ENCODE assay signal across 26 mouse cellular contexts in the genomic region with DNA sequence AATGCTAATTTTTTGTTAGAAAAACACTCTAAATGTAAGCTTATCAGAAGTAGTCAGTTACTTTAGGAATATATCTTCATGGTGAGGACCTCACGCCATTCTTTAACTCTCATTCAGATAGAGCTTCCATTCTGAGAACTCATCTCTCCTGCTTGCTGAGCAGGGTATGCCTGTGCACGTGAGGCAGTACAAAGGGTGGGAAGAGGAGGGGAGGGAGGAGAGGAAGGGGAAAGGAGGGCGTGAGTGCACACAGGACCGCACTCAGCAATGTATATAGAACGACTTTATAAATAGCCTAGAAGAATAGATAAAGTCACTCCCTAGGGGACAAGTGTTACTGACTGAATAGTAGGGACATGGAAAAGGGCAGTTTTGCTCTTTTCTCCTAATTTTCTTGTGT. TPM values are rescaled to one million over a fixed set of nuclear protein-coding genes. Genes with fewer than 3 reads are reported as not detected.
DNase-seq lines count a peak whose midpoint lies in the region; ATAC-seq and TF ChIP-seq lines count a peak whose summit lies in the region.
"Had no signal": no experiment of that assay in that cellular context is flagged by ENCODE, and none has a peak within 500 bp of the region (broad histone marks: within the 10 kb centered on the region; RNA-seq: fewer than 3 reads in every experiment).

No protein-coding gene starts in this region.

- no peaks in the 10 kb centered on the region for H3K9me3 ChIP-seq in heart, embryonic 10.5 days
- H3K9me3 ChIP-seq in heart, embryonic 14.5 days (ENCODE audit: control insufficient read depth, low read length) = no peaks in the 10 kb centered on the region
- no peaks in the 10 kb centered on the region for H3K9me3 ChIP-seq in heart, embryonic 12.5 days (replicated peaks)
- no peaks in the 10 kb centered on the region for H3K9me3 ChIP-seq in midbrain, embryonic 12.5 days
- H3K9me3 ChIP-seq in midbrain, embryonic 10.5 days (replicated peaks) = no peaks in the 10 kb centered on the region
- H3K9me3 ChIP-seq in midbrain, postnatal 0 days (ENCODE audit: low read length) = no peaks in the 10 kb centered on the region
- no peaks in the 10 kb centered on the region for H3K9me3 ChIP-seq in midbrain, embryonic 14.5 days (ENCODE audit: control insufficient read depth, low read length)
- H3K9me3 ChIP-seq: forebrain, embryonic 10.5 days; forebrain, embryonic 15.5 days; G1E; hindbrain, embryonic 10.5 days; hindbrain, embryonic 13.5 days; intestine, embryonic 15.5 days had no signal

- no peak for TF ChIP-seq CTCF in midbrain, postnatal 0 days (IDR thresholded peaks at IDR 0.05)

- H3K27ac ChIP-seq in heart, embryonic 10.5 days = 0 out of 2 replicates have a peak overlapping the region, but pooled peaks have one; percentile 29
- no peak overlapping the region for H3K27ac ChIP-seq in heart, embryonic 14.5 days (replicated peaks in 1 of 2; ENCODE audit: control insufficient read depth in 1 of 2, insufficient read depth in 1 of 2, low read depth in 2 of 2, low read length in 2 of 2)
- no peak overlapping the region for H3K27ac ChIP-seq in heart, embryonic 12.5 days (ENCODE audit: poor library complexity, severe bottlenecking)
- H3K27ac ChIP-seq in midbrain, embryonic 12.5 days (replicated peaks) = no peak overlapping the region
- H3K27ac ChIP-seq in midbrain, embryonic 10.5 days (replicated peaks) = no peak overlapping the region
- H3K27ac ChIP-seq in midbrain, postnatal 0 days (ENCODE audit: low read depth, low read length) = no peak overlapping the region
- H3K27ac ChIP-seq in midbrain, embryonic 14.5 days (replicated peaks; ENCODE audit: low read depth, low read length) = no peak overlapping the region
- H3K27ac ChIP-seq: forebrain, embryonic 10.5 days; forebrain, embryonic 15.5 days; hindbrain, embryonic 10.5 days; hindbrain, embryonic 13.5 days; intestine, embryonic 15.5 days had no signal

- intact Hi-C loops in heart, postnatal 10 days (cut with DNase I) = no loop called here

- peaks cover 34% of the 10 kb centered on the region for H3K4me1 ChIP-seq in heart, embryonic 10.5 days
- peaks cover 7 to 29% of the 10 kb centered on the region in 2 experiments for H3K4me1 ChIP-seq in heart, embryonic 14.5 days (ENCODE audit: control insufficient read depth in 2 of 2, insufficient read depth in 2 of 2, low read length in 2 of 2)
- H3K4me1 ChIP-seq in heart, embryonic 12.5 days (replicated peaks) = peaks cover 34% of the 10 kb centered on the region
- peaks cover 16% of the 10 kb centered on the region; the same call in 1 of the 2 replicates for H3K4me1 ChIP-seq in midbrain, embryonic 12.5 days
- H3K4me1 ChIP-seq in midbrain, embryonic 10.5 days = peaks cover 44% of the 10 kb centered on the region
- H3K4me1 ChIP-seq in midbrain, postnatal 0 days (ENCODE audit: insufficient read depth, low read length) = no peaks in the 10 kb centered on the region
- H3K4me1 ChIP-seq in midbrain, embryonic 14.5 days (ENCODE audit: control insufficient read depth, insufficient read depth, low read length) = 0 out of 2 replicates have a peak, but pooled peaks cover 14% of the 10 kb centered on the region
- H3K4me1 ChIP-seq: forebrain, embryonic 15.5 days; intestine, embryonic 15.5 days had no signal

- H3K36me3 ChIP-seq in heart, embryonic 10.5 days = 0 out of 2 replicates have a peak, but pooled peaks cover 5% of the 10 kb centered on the region
- no peaks in the 10 kb centered on the region for H3K36me3 ChIP-seq in heart, embryonic 14.5 days (ENCODE audit: control insufficient read depth, insufficient read depth, low read length)
- H3K36me3 ChIP-seq in heart, embryonic 12.5 days = no peaks in the 10 kb centered on the region
- H3K36me3 ChIP-seq in midbrain, embryonic 12.5 days = no peaks in the 10 kb centered on the region
- peaks cover 18% of the 10 kb centered on the region for H3K36me3 ChIP-seq in midbrain, embryonic 10.5 days
- H3K36me3 ChIP-seq in midbrain, postnatal 0 days (ENCODE audit: insufficient read depth, low read length) = no peaks in the 10 kb centered on the region
- H3K36me3 ChIP-seq in midbrain, embryonic 14.5 days (ENCODE audit: control insufficient read depth, insufficient read depth, low read length) = no peaks in the 10 kb centered on the region
- H3K36me3 ChIP-seq: forebrain, embryonic 15.5 days; hindbrain, embryonic 10.5 days; hindbrain, embryonic 13.5 days; intestine, embryonic 15.5 days had no signal

- H3K4me3 ChIP-seq in heart, embryonic 10.5 days = no peak overlapping the region
- H3K4me3 ChIP-seq in heart, embryonic 14.5 days (ENCODE audit: control insufficient read depth in 1 of 2, insufficient read depth in 1 of 2, low read depth in 1 of 2, low read length in 2 of 2) = no peak overlapping the region
- no peak overlapping the region for H3K4me3 ChIP-seq in heart, embryonic 12.5 days
- no peak overlapping the region for H3K4me3 ChIP-seq in midbrain, embryonic 12.5 days
- H3K4me3 ChIP-seq in midbrain, embryonic 10.5 days = no peak overlapping the region
- no peak overlapping the region for H3K4me3 ChIP-seq in midbrain, postnatal 0 days (ENCODE audit: low read depth, low read length)
- H3K4me3 ChIP-seq in midbrain, embryonic 14.5 days (replicated peaks; ENCODE audit: low read depth, low read length) = no peak overlapping the region
- H3K4me3 ChIP-seq: forebrain, embryonic 10.5 days; forebrain, embryonic 15.5 days; hindbrain, embryonic 10.5 days; hindbrain, embryonic 13.5 days; intestine, embryonic 15.5 days had no signal

- H3K27me3 ChIP-seq in heart, embryonic 10.5 days (ENCODE audit: insufficient read depth, poor library complexity, severe bottlenecking) = no peaks in the 10 kb centered on the region
- no peaks in the 10 kb centered on the region for H3K27me3 ChIP-seq in heart, embryonic 14.5 days (ENCODE audit: control insufficient read depth, insufficient read depth, low read length)
- H3K27me3 ChIP-seq in heart, embryonic 12.5 days (replicated peaks) = no peaks in the 10 kb centered on the region
- H3K27me3 ChIP-seq in midbrain, embryonic 12.5 days = no peaks in the 10 kb centered on the region
- H3K27me3 ChIP-seq in midbrain, embryonic 10.5 days (ENCODE audit: low read depth, poor library complexity, severe bottlenecking) = no peaks in the 10 kb centered on the region
- H3K27me3 ChIP-seq in midbrain, postnatal 0 days (ENCODE audit: insufficient read depth, low read length) = no peaks in the 10 kb centered on the region
- H3K27me3 ChIP-seq in midbrain, embryonic 14.5 days (ENCODE audit: control insufficient read depth, insufficient read depth, low read length) = no peaks in the 10 kb centered on the region
- H3K27me3 ChIP-seq: CH12.LX; forebrain, embryonic 15.5 days; hindbrain, embryonic 13.5 days; intestine, embryonic 15.5 days; Patski had no signal

- H3K4me2 ChIP-seq in heart, embryonic 14.5 days (ENCODE audit: low read length) = peak overlapping the region; percentile 36
- no peak overlapping the region for H3K4me2 ChIP-seq in heart, embryonic 12.5 days
- no peak overlapping the region for H3K4me2 ChIP-seq in midbrain, embryonic 12.5 days (replicated peaks)
- H3K4me2 ChIP-seq in midbrain, postnatal 0 days (ENCODE audit: low read depth, low read length, poor library complexity, severe bottlenecking) = no peak overlapping the region
- H3K4me2 ChIP-seq in midbrain, embryonic 14.5 days (ENCODE audit: low read length) = no peak overlapping the region
- H3K4me2 ChIP-seq: forebrain, embryonic 15.5 days; hindbrain, embryonic 13.5 days; intestine, embryonic 15.5 days had no signal

- WGBS in heart, embryonic 10.5 days = 16% methylated on average over 5 of the region's 5 CpGs
- 7% methylated on average over 5 of the region's 5 CpGs for WGBS in heart, embryonic 14.5 days
- WGBS in heart, embryonic 12.5 days = 7% methylated on average over 5 of the region's 5 CpGs
- 20% methylated on average over 5 of the region's 5 CpGs for WGBS in midbrain, embryonic 12.5 days
- 37% methylated on average over 5 of the region's 5 CpGs for WGBS in midbrain, embryonic 10.5 days
- WGBS in midbrain, postnatal 0 days = 22% methylated on average over 5 of the region's 5 CpGs
- 14% methylated on average over 5 of the region's 5 CpGs for WGBS in midbrain, embryonic 14.5 days

- DNase-seq in heart, embryonic 10.5 days (ENCODE audit: low spot score) = peak; percentile 38
- no peak for DNase-seq in heart, postnatal 10 days
- no peak for DNase-seq in midbrain, embryonic 10.5 days (ENCODE audit: low spot score)
- DNase-seq in midbrain, postnatal 0 days (ENCODE audit: low spot score) = no peak
- no peak for DNase-seq in midbrain, embryonic 14.5 days
- DNase-seq: adrenal gland, postnatal 10 days; adrenal gland, postnatal 36 days; B cell, adult 2 months; cerebellum, adult 18-20 months; cerebellum, adult 9-10 months; cerebellum, postnatal 14 days; gastrocnemius, postnatal 25 days; kidney, adult 11 months had no signal

- peak overlapping the region; percentile 30; the same call in 1 of the 2 replicates for H3K9ac ChIP-seq in heart, embryonic 14.5 days (ENCODE audit: low read length)
- H3K9ac ChIP-seq in heart, embryonic 12.5 days = no peak overlapping the region
- no peak overlapping the region for H3K9ac ChIP-seq in midbrain, embryonic 12.5 days (replicated peaks)
- H3K9ac ChIP-seq in midbrain, postnatal 0 days (replicated peaks; ENCODE audit: low read length, poor library complexity, severe bottlenecking) = 0 out of 2 replicates have a peak overlapping the region, but pooled peaks have one; percentile 24
- no peak overlapping the region for H3K9ac ChIP-seq in midbrain, embryonic 14.5 days (replicated peaks; ENCODE audit: low read length)
- H3K9ac ChIP-seq: forebrain, embryonic 15.5 days; hindbrain, embryonic 13.5 days; intestine, embryonic 15.5 days had no signal

- ATAC-seq in heart, embryonic 14.5 days (ENCODE audit: insufficient number of reproducible peaks, insufficient read depth, low FRiP score, low read depth) = no peak
- ATAC-seq in heart, embryonic 12.5 days (ENCODE audit: insufficient number of reproducible peaks, low FRiP score) = no peak
- 0 out of 2 replicates have a peak, but pooled peaks have one; percentile 47 for ATAC-seq in midbrain, embryonic 12.5 days (ENCODE audit: low FRiP score, low read depth)
- ATAC-seq in midbrain, postnatal 0 days (ENCODE audit: low FRiP score) = no peak
- no peak for ATAC-seq in midbrain, embryonic 14.5 days (ENCODE audit: low FRiP score, low TSS enrichment)
- ATAC-seq: forebrain, embryonic 15.5 days; hindbrain, embryonic 16.5 days; intestine, embryonic 15.5 days; Patski had no signal

RNA-seq across cellular contexts. Expression of a gene that starts 11.1 kb away (rescaled TPM):
- polyA plus RNA-seq in heart, embryonic 10.5 days (2016; fragmentation: Nextera tagmentation; extraction: Ambion mirVana) = 10.8 and 18.2 TPM in 2 replicates
- 10 to 100 TPM; 15.1 to 16.1 TPM for total RNA-seq in heart, postnatal 10 days (2021)
- polyA plus RNA-seq in heart, embryonic 14.5 days (2014; fragmentation: Nextera tagmentation; extraction: Ambion mirVana) = 10.2 and 11.2 TPM in 2 replicates
- 13.3 and 13.5 TPM in 2 replicates for polyA plus RNA-seq in heart, embryonic 12.5 days (2016; fragmentation: Nextera tagmentation; extraction: Ambion mirVana)
- 12.7 and 12.8 TPM in 2 replicates for polyA plus RNA-seq in midbrain, embryonic 12.5 days (2016; fragmentation: Nextera tagmentation; extraction: Ambion mirVana)
- 9.7 and 9.8 TPM in 2 replicates for polyA plus RNA-seq in midbrain, embryonic 10.5 days (2016; fragmentation: Nextera tagmentation; extraction: Ambion mirVana)
- 3.2 and 7.4 TPM in 2 replicates for total RNA-seq in midbrain, postnatal 0 days (2014; rRNA removed)
- polyA plus RNA-seq in midbrain, postnatal 0 days (2015; fragmentation: Nextera tagmentation; extraction: Ambion mirVana) = 6.4 and 7.3 TPM in 2 replicates
- polyA plus RNA-seq in midbrain, embryonic 14.5 days (2014; fragmentation: Nextera tagmentation; extraction: Ambion mirVana) = 9.4 and 11.9 TPM in 2 replicates

RNA-seq across cellular contexts. Expression of a gene that starts 57.5 kb away (rescaled TPM):
- 0.27 and 0.31 TPM in 2 replicates for polyA plus RNA-seq in heart, embryonic 10.5 days (2016; fragmentation: Nextera tagmentation; extraction: Ambion mirVana)
- under 1 TPM in 1 of 2 experiments, not detected in 1; 0.22 TPM for total RNA-seq in heart, postnatal 10 days (2021)
- 0.15 TPM in 1 of 2 replicates, not detected in the other for polyA plus RNA-seq in heart, embryonic 14.5 days (2014; fragmentation: Nextera tagmentation; extraction: Ambion mirVana)
- polyA plus RNA-seq in heart, embryonic 12.5 days (2016; fragmentation: Nextera tagmentation; extraction: Ambion mirVana) = 0.05 and 0.08 TPM in 2 replicates
- polyA plus RNA-seq in midbrain, embryonic 12.5 days (2016; fragmentation: Nextera tagmentation; extraction: Ambion mirVana) = 40.5 and 44.2 TPM in 2 replicates
- polyA plus RNA-seq in midbrain, embryonic 10.5 days (2016; fragmentation: Nextera tagmentation; extraction: Ambion mirVana) = 22.1 and 33.5 TPM in 2 replicates
- 0.94 and 1.3 TPM in 2 replicates for total RNA-seq in midbrain, postnatal 0 days (2014; rRNA removed)
- polyA plus RNA-seq in midbrain, postnatal 0 days (2015; fragmentation: Nextera tagmentation; extraction: Ambion mirVana) = 0.33 and 0.38 TPM in 2 replicates
- 10.5 and 19.4 TPM in 2 replicates for polyA plus RNA-seq in midbrain, embryonic 14.5 days (2014; fragmentation: Nextera tagmentation; extraction: Ambion mirVana)
- total RNA-seq: adrenal gland, adult 18-20 months; adrenal gland, postnatal 36 days; CH12.LX had no signal
- polyA plus RNA-seq: G1E, Patski had no signal

Comparison
In these comparisons a context has a peak if more than half of its experiments do, and no peak if none do; other contexts are left out.
1. H3K9ac ChIP-seq: peak in heart, embryonic 14.5 days (single experiment) and midbrain, postnatal 0 days (single experiment); none in heart, embryonic 12.5 days (single experiment), midbrain, embryonic 12.5 days (single experiment) and midbrain, embryonic 14.5 days (single experiment).